Mouse (Mus musculus) retina, adult 2 months (tissue): ENCODE measurements around the gene Cmtr1.

Experiments
- DNase-seq: peaks from one replicate; pipeline ENCODE4 v3.0.0-alpha.2; 2012; ENCODE audit warnings: low read depth, low spot score

The Cmtr1 gene

DNA sequence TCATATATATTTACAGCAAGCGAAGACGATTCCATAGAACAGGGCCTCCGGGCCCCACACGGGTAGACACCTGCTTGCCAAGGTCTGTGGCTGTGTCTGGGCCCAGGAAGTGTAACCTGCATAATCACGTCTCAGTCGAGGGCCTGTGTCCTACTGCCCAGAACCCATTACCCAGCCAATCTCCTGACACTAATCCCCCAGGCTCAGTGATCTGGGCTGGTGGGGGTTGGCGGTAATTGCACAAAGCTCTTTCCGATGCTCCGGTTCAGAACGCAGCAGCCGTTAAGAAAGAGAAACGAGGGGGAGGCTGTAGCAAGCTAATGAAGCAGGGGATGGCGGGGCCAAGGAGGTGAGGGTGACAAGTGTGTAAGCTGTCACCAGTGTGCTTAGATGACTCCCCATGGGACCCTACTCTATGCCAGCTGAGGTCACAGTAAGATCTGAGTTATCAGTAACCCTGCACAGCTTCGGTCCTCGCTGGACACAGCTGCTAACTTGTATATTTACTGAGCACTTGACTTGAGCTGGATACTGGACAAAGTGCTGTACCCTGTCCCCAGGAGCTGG is 76.1 kb downstream of the Cmtr1 start:
- peak; percentile 55 for DNase-seq

DNA sequence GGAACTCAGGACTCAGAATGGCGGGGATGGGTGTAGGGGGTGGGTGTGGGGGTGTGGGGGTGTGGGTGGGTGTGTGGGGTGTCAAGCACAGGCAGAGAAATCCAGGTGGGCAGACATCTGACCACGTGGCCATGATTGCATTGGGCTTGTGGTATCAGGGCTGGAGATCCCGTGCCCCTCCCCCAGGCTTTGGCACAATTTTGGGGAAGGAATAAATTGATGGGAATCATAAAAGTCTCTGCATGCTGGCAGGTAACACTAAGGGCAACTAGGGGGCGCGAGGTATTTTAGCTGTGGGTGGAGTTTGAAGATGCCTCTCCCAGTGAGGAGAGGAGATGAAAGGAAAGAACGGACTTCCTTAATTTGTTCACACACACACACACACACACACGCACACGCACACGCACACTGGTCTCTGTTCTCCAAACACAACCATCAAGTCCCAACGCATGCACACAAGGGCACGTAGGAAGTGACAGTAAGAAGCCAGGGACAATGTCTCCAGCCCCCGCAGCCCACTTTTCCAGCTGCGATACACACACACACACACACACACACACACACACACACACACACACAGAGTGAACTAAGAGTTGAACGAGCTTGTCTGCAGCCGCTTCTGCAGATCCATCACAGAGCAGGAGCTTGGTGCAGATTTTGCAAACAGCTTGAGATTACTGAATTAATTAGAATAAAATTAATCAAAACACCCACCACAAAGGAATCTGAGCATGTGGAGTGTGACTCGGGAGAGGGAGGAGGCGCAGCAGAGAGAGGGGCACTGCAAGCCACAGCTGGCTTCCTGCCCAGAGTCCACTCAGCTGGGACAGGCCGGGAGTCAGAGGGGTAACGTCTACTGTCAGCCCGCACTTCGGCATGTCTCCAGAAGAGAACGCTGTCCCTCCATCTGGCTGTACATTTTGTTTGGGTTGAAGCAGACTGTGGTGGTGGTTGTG is 77.7 kb downstream of the Cmtr1 start:
- no peak for DNase-seq

DNA sequence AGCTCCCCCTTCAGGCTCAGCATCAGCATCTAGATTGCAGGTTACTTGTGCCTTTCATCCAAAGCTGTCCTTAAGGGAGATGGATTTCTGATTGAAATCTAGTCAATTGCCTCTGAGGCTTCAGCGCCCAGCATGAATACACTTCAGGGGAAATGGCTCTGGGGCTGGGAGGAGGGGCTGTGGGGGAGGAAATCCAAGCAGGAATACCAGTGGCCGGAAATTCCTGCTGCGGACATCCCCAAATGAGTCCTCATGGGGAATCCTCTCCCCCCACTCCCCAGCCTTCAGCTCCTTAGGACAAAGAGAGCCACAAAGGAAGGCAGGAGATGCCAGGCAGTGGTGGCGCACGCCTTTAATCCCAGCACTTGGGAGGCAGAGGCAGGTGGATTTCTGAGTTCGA is 87.1 kb downstream of the Cmtr1 start:
- no peak for DNase-seq

DNA sequence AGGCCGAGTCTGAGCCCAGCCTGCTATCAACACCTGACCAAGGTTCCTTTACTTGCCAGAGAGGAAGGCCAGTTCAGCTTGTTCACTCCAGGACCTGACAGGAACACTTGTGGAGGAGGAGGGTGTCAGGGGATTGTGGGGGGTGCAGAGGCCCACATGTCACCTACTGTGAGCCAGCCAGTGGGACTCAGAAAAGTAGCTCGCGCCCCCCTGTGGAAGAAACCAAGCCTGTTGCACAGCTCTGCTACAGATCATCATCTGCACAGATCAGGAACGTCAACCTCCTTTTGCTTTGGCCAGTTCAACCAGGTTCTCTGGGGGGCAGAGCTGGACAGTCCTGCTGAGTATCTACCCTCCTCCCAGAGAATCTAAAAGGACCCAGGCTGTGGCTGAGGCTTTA is 94.1 kb downstream of the Cmtr1 start:
- no peak for DNase-seq
